In genomic region chr4:13131463-13131862, GRCm38 (mm10) we compare ENCODE assay signal across 15 mouse cellular contexts.
"Had no signal": no experiment of that assay in that cellular context is flagged by ENCODE, and none has a peak within 500 bp of the region (broad histone marks: within the 10 kb centered on the region; RNA-seq: fewer than 3 reads in every experiment).

No protein-coding gene starts in this region.

- DNase-seq: retina, postnatal 1 day; right cerebral cortex, adult 18-20 months; right cerebral cortex, postnatal 14 days; right cerebral cortex, postnatal 25 days; right cerebral cortex, postnatal 4 days; spleen, adult 18-20 months; thymus, adult 18-20 months; thymus, adult 2 months; thymus, postnatal 14 days; thymus, postnatal 25 days; thymus, postnatal 36 days; thymus, postnatal 4 days had no signal

- H3K9me3 ChIP-seq: neural tube, embryonic 15.5 days; stomach, embryonic 15.5 days had no signal

- H3K27me3 ChIP-seq: neural tube, embryonic 15.5 days; stomach, embryonic 15.5 days had no signal

- H3K4me3 ChIP-seq: neural tube, embryonic 15.5 days; stomach, embryonic 15.5 days had no signal

- H3K27ac ChIP-seq: neural tube, embryonic 15.5 days; stomach, embryonic 15.5 days; stomach, postnatal 0 days had no signal

- H3K36me3 ChIP-seq: neural tube, embryonic 15.5 days; stomach, embryonic 15.5 days had no signal

- H3K4me2 ChIP-seq: neural tube, embryonic 15.5 days; stomach, embryonic 15.5 days had no signal

- H3K9ac ChIP-seq: neural tube, embryonic 15.5 days; stomach, embryonic 15.5 days had no signal

- H3K4me1 ChIP-seq: neural tube, embryonic 15.5 days; stomach, embryonic 15.5 days had no signal
